Mouse (Mus musculus) spleen, adult 2 months (tissue): ENCODE data around the gene Col4a3. TPM values are rescaled to one million over a fixed set of nuclear protein-coding genes. Genes with fewer than 3 reads are reported as not detected.
A peak's percentile ranks its signal among the peaks of the same experiment; 100 is the strongest.

Experiments
- DNase-seq, 2 experiments: peaks; one replicate each; pipeline versions ENCODE4 v3.0.0 to v3.0.0-alpha.2; 2012 to 2021; ENCODE audit warnings: low spot score in 2 of 2, low read depth in 1 of 2
- H3K27ac ChIP-seq: fragments of 200-500 bp; 2 replicates; pipeline ENCODE4 v1.5.1; 2012; ENCODE audit warnings: low read length, inconsistent platforms; ENCODE audit not compliant: insufficient read depth
- H3K27me3 ChIP-seq: fragments of 200-500 bp; 2 replicates; pipeline ENCODE4 v1.6.1; 2012; ENCODE audit warnings: mild to moderate bottlenecking, moderate library complexity, low read length, inconsistent platforms; ENCODE audit not compliant: control insufficient read depth, insufficient read depth
- H3K36me3 ChIP-seq: fragments of 200-500 bp; 2 replicates; pipeline ENCODE4 v1.6.1; 2012; ENCODE audit warnings: mild to moderate bottlenecking, low read length, inconsistent platforms; ENCODE audit not compliant: control insufficient read depth, insufficient read depth
- H3K4me1 ChIP-seq: fragments of 200-500 bp; 2 replicates; pipeline ENCODE4 v1.6.1; 2011; ENCODE audit warnings: inconsistent platforms; ENCODE audit not compliant: control insufficient read depth, insufficient read depth, insufficient read length
- H3K4me3 ChIP-seq: fragments of 200-500 bp; 2 replicates; pipeline ENCODE4 v1.5.1; 2011; ENCODE audit warnings: mild to moderate bottlenecking, inconsistent platforms; ENCODE audit not compliant: insufficient read depth, insufficient read length; ENCODE audit errors: extremely low read depth
- CTCF ChIP-seq: fragments of 200-500 bp; IDR thresholded peaks from 2 replicates; pipeline ENCODE4 v1.5.1; 2011; ENCODE audit warnings: mild to moderate bottlenecking, inconsistent platforms; ENCODE audit not compliant: insufficient read depth, insufficient read length, insufficient replicate concordance; ENCODE audit errors: extremely low read depth
- POLR2A ChIP-seq: fragments of 200-500 bp; IDR thresholded peaks from 2 replicates; pipeline ENCODE4 v1.6.1; 2011; ENCODE audit warnings: low read depth, low read length, inconsistent platforms
- WGBS: fragments of 180-500 bp; shearing (Covaris S2); methylation state at CpG from one replicate; pipeline ENCODE4 v1.1.7; 2018; 5-methylcytosine and 5-hydroxymethylcytosine counted together
- polyA plus RNA-seq: library from polyadenylated mRNA; depleted of rRNA; stranded (reverse); fragments of >200 nt; gene quantifications from 2 replicates; pipeline ENCODE4 v1.2.3, GENCODE M21; 2012

Gene Col4a3
- polyA plus RNA-seq, 1 experiment = 0.04 TPM

GRCm38 (mm10) chr1:82554443-82554850, 32.3 kb upstream of the Col4a3 start:
- no peak for DNase-seq
- Histone ChIP-seq H3K27me3 (no peaks in the 10 kb centered on the region), H3K4me1 (no peaks in the 10 kb centered on the region), H3K36me3 (no peaks in the 10 kb centered on the region), H3K27ac (no peak overlapping the region), H3K4me3 (no peak overlapping the region)
- no peak for TF ChIP-seq POLR2A
- peak; percentile 32; the same call in 1 of the 2 replicates for TF ChIP-seq CTCF
- WGBS = 46% methylated on average over 6 of the region's 6 CpGs

DNA sequence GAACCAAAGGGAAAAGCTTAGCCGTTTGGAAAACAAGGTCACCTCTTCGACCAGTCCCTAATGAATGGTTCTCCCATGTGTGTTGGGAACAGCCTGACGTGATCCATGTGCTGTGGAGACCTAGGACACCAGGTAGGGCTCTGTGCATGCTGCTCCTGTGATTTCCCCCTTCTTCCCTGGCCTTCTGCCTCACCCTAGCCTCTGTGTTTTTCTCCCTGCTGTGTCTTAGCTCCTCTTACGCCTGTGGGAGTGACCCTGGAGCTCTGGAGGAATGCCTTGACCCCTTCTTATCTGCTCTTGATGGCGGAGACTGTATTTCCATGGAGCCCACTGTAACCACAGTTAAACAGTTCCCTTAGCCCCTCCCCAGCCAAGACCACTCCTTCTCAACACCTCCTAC, 31.8 kb upstream of the Col4a3 start:
- H3K27me3 ChIP-seq = no peaks in the 10 kb centered on the region
- no peak for DNase-seq
- TF ChIP-seq POLR2A = no peak
- TF ChIP-seq CTCF = no peak
- WGBS = 70% methylated on average over 5 of the region's 5 CpGs
- no peak overlapping the region for H3K27ac ChIP-seq
- H3K36me3 ChIP-seq = no peaks in the 10 kb centered on the region
- no peak overlapping the region for H3K4me3 ChIP-seq
- no peaks in the 10 kb centered on the region for H3K4me1 ChIP-seq

DNA sequence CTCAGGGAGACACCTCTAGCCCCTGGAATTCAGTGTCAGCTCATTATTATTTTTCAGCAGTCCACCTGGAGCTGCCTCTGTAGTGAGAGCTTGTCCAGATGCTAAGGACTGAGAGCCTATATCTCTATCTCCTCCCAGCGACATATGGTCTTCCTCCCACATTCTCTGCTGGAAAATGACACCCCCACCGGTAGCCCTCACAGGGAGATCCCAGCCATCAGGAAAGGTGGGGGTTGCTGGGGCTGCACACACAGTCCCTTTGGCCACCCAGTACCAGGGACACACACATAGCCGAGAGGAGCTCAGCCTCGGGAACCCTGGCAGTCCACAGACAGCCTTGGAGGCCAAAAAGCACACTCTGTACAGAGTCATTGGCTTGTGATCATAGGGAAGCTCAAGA, 26.5 kb upstream of the Col4a3 start:
- Histone ChIP-seq H3K27me3 (no peaks in the 10 kb centered on the region), H3K27ac (no peak overlapping the region), H3K4me1 (no peaks in the 10 kb centered on the region), H3K4me3 (no peak overlapping the region), H3K36me3 (no peaks in the 10 kb centered on the region)
- WGBS = 65% methylated on average over 4 of the region's 4 CpGs
- no peak for DNase-seq
- TF ChIP-seq POLR2A (no peak), CTCF (no peak)

DNA sequence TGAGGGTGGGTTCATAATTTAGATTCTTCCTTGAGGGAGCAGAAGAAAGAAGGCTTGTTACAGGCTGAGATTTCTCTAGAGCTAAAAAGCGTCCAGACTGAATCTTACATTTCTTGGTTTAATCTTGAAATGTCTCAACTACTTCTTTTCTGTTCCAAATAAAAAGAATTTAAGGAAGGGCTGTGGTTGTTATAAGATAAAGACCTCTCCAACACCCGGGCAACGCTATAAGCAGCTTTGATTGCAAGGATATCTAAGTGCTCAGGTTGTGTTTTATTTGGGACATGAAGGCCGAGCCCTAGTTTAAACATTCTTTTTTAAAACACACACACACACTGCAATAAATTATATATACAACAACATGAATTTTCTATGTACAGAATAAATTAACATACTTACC, 17.3 kb upstream of the Col4a3 start:
- 82% methylated on average over 4 of the region's 4 CpGs for WGBS
- Histone ChIP-seq H3K4me1 (no peaks in the 10 kb centered on the region), H3K36me3 (no peaks in the 10 kb centered on the region), H3K27ac (no peak overlapping the region), H3K4me3 (no peak overlapping the region), H3K27me3 (no peaks in the 10 kb centered on the region)
- no peak for TF ChIP-seq POLR2A
- TF ChIP-seq CTCF = no peak
- no peak for DNase-seq

DNA sequence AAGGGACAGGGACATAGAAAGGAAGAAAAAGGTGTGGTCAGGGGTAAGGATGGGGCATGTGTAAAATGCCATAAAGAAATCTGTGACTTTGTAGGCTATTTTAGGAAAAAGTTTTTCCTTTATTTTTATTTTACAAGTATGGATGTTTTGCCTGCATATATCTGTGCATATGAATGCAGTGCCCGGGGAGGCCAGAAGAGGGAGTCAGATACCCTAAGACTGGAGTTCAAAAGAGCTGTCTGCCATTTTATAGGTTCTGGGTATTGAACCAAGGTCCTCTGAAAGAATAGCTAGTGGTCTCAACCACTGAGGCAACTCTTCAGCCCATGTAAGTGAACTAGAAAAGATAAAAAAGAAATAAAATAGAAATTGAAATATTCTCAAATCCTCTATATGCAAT, 15.0 kb upstream of the Col4a3 start:
- H3K4me1 ChIP-seq = no peaks in the 10 kb centered on the region
- no peaks in the 10 kb centered on the region for H3K36me3 ChIP-seq
- 60% methylated on average over 1 of the region's 1 CpGs for WGBS
- DNase-seq = no peak
- H3K27ac ChIP-seq = no peak overlapping the region
- no peak overlapping the region for H3K4me3 ChIP-seq
- TF ChIP-seq POLR2A (no peak), CTCF (no peak)
- no peaks in the 10 kb centered on the region for H3K27me3 ChIP-seq

- DNase-seq = no peak
- TF ChIP-seq CTCF = no peak
- TF ChIP-seq POLR2A = no peak
- Histone ChIP-seq H3K27me3 (no peaks in the 10 kb centered on the region), H3K27ac (no peak overlapping the region), H3K4me3 (no peak overlapping the region), H3K4me1 (no peaks in the 10 kb centered on the region), H3K36me3 (no peaks in the 10 kb centered on the region)
- WGBS = 86% methylated on average over 3 of the region's 3 CpGs
These were observed 11.0 kb upstream of the Col4a3 start for GRCm38 (mm10) chr1:82575681-82576080.

- H3K4me1 ChIP-seq = no peaks in the 10 kb centered on the region
- no peaks in the 10 kb centered on the region for H3K36me3 ChIP-seq
- H3K27me3 ChIP-seq = no peaks in the 10 kb centered on the region
- no peak overlapping the region for H3K27ac ChIP-seq
- H3K4me3 ChIP-seq = no peak overlapping the region
- DNase-seq = no peak
- 73% methylated on average over 2 of the region's 2 CpGs for WGBS
- TF ChIP-seq CTCF = no peak
- no peak for TF ChIP-seq POLR2A
These were observed 10.5 kb upstream of the Col4a3 start for GRCm38 (mm10) chr1:82576182-82576581.
